Mouse (Mus musculus) lung, postnatal 36 days (tissue): ENCODE data around the gene Cacna1c.
A peak's percentile ranks its signal among the peaks of the same experiment; 100 is the strongest.
"Not testable (repeated sequence)": the region's sequence is repeated elsewhere in the genome, so short reads cannot be mapped to it uniquely, and the experiment has no call there.

Experiments used
- DNase-seq: peaks from one replicate; pipeline ENCODE4 v3.0.0; 2022; ENCODE audit warnings: mixed read lengths

Gene Cacna1c

GRCm38 (mm10) chr6:118641671-118642325 is 554.4 kb downstream of the Cacna1c start:
- DNase-seq, result no peak

- no peak for DNase-seq
These were observed 556.4 kb downstream of the Cacna1c start for GRCm38 (mm10) chr6:118639816-118640215.

- DNase-seq, result no peak
These were observed 557.3 kb downstream of the Cacna1c start for GRCm38 (mm10) chr6:118638911-118639310.

GRCm38 (mm10) chr6:118632491-118632890 is 563.7 kb downstream of the Cacna1c start:
- no peak for DNase-seq

GRCm38 (mm10) chr6:118630006-118630405 is 566.2 kb downstream of the Cacna1c start:
- no peak for DNase-seq

GRCm38 (mm10) chr6:118626246-118626645 is 570.0 kb downstream of the Cacna1c start:
- peak; percentile 3 for DNase-seq

- no peak for DNase-seq
These were observed 572.6 kb downstream of the Cacna1c start for GRCm38 (mm10) chr6:118623609-118624008.

- DNase-seq, result no peak
These were observed 574.4 kb downstream of the Cacna1c start for GRCm38 (mm10) chr6:118621866-118622265.

- DNase-seq, result no peak
These were observed 574.8 kb downstream of the Cacna1c start for GRCm38 (mm10) chr6:118621406-118621805.

- no peak for DNase-seq
These were observed 587.3 kb downstream of the Cacna1c start for GRCm38 (mm10) chr6:118608906-118609305.

GRCm38 (mm10) chr6:118605974-118606373 is 590.2 kb downstream of the Cacna1c start:
- DNase-seq, result no peak

GRCm38 (mm10) chr6:118603825-118604224 is 592.4 kb downstream of the Cacna1c start:
- no peak for DNase-seq

GRCm38 (mm10) chr6:118595681-118596055 is 600.5 kb downstream of the Cacna1c start:
- no peak for DNase-seq

- no peak for DNase-seq
These were observed 601.2 kb downstream of the Cacna1c start for GRCm38 (mm10) chr6:118594833-118595680.

GRCm38 (mm10) chr6:118594070-118594469 is 602.1 kb downstream of the Cacna1c start:
- DNase-seq, result peak; percentile 33

GRCm38 (mm10) chr6:118593377-118594061 is 602.7 kb downstream of the Cacna1c start:
- DNase-seq, result peak; percentile 57

GRCm38 (mm10) chr6:118592662-118593376 is 603.4 kb downstream of the Cacna1c start:
- no peak for DNase-seq

GRCm38 (mm10) chr6:118578741-118579140 is 617.5 kb downstream of the Cacna1c start:
- DNase-seq, result not testable (repeated sequence)

- DNase-seq, result no peak
These were observed 621.9 kb downstream of the Cacna1c start for GRCm38 (mm10) chr6:118574351-118574750.

GRCm38 (mm10) chr6:118567816-118568215 is 628.4 kb downstream of the Cacna1c start:
- no peak for DNase-seq

- peak; percentile 94 for DNase-seq
These were observed 634.2 kb downstream of the Cacna1c start, which contains the start of gene Ankrd26 for GRCm38 (mm10) chr6:118561745-118562609. Ankrd26 (minus strand) TSS chr6:118562226.

GRCm38 (mm10) chr6:118561225-118561624 is 635.0 kb downstream of the Cacna1c start:
- no peak for DNase-seq
